Mouse (Mus musculus) natural killer cell, adult 2 months (primary cell): ENCODE measurements around the gene Gm21650.
"Not testable (repeated sequence)": the region's sequence is repeated elsewhere in the genome, so short reads cannot be mapped to it uniquely, and the experiment has no call there.

Experiments
- DNase-seq, 2 experiments: peaks; one replicate each; pipeline ENCODE4 v3.0.0; 2022; ENCODE audit warnings: low spot score in 2 of 2

The Gm21650 gene

GRCm38 (mm10) chrY:77692508-77692907, at the start of gene Gm21650:
Gene Gm21650, plus strand, starts transcription at chrY:77692808.
- DNase-seq: not testable (repeated sequence)
